Mouse (Mus musculus) Muller cell, postnatal 12 days (primary cell): Measurements from ENCODE around the gene Ciart.
A peak's percentile ranks its signal among the peaks of the same experiment; 100 is the strongest.
"Not testable (repeated sequence)": the region's sequence is repeated elsewhere in the genome, so short reads cannot be mapped to it uniquely, and the experiment has no call there.

Source experiments
- DNase-seq: peaks from one replicate; pipeline ENCODE4 v3.0.0-alpha.2; 2015; ENCODE audit errors: inconsistent ontology term

The Ciart gene

DNA sequence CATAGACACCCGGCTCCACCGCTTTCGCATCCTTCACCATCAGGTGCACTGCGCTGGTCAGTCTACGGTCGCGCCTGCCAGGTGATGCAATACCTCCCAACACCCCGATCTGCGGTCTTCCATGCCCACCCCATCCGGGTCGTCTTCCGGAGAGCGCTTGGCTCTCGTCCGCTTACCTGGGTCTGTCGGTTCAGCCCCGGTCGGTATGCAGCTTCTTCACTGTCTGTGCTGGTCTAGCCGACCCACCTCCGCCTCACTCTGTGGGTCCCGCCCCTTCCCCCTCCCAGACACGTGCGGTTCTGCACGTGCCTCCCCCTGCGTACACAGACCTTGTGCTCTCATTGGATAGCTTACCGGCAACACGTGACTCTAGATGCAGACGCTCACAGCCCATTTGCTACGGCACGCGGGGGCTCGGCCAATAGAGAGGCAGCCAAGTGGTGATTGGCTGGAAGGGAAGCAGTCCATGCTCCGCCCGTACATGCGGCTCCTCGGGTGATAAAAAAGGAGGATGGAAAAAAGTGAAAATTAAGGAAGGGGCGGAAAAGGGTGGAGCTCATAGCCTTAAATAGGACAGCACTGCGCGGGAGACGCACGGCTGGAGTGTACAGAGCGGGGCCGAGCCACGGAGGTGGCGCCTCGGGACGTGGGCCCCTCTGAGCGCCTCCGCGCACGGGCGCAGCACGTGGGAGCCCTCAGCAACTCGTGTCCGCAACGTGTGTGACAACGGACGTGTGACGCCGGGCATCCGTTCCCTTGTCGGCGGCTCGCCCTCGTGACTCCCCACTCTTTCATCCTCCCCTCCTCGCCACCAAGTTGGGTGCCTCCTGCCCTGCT lies at the start of gene Ciart:
Gene Ciart (minus strand): TSS at position 273 of the 837 bp plus-strand sequence.
- peak; percentile 99 for DNase-seq

DNA sequence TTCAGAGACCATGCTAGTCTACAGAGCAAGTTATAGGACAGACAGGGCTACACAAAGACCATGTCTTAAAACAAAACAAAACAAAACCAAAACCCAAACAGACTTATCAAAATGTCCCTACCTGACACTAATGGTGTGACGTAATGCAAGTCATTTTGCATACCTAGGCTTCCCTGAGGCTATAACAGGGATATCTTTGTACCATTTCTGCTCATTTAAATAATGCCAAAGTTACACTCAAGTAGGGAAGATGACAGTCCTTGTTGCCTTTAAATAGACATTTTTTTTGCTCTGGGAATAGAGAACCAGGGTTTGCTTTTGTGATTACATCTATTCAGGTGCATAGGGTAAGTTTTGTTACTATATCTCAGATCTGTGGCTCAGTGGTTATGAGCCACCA lies 49.4 kb upstream of the Ciart start:
- DNase-seq, result no peak

DNA sequence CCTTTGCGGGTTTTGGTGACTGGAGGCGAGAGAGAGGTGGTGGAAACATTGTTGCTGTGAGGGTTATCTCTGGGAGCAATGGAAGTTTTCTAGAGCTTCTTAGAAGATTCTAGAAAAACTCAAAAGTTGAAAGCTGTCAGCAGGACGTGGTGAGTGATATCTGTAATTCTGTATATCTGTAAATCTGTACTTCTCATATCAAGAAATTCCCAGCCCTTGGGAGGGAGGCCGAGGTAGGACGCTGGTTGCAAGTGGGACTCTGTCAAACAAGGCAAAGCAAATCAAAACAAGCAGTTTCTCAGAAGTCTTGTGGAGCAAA lies 48.4 kb upstream of the Ciart start:
- peak; percentile 14 for DNase-seq

DNA sequence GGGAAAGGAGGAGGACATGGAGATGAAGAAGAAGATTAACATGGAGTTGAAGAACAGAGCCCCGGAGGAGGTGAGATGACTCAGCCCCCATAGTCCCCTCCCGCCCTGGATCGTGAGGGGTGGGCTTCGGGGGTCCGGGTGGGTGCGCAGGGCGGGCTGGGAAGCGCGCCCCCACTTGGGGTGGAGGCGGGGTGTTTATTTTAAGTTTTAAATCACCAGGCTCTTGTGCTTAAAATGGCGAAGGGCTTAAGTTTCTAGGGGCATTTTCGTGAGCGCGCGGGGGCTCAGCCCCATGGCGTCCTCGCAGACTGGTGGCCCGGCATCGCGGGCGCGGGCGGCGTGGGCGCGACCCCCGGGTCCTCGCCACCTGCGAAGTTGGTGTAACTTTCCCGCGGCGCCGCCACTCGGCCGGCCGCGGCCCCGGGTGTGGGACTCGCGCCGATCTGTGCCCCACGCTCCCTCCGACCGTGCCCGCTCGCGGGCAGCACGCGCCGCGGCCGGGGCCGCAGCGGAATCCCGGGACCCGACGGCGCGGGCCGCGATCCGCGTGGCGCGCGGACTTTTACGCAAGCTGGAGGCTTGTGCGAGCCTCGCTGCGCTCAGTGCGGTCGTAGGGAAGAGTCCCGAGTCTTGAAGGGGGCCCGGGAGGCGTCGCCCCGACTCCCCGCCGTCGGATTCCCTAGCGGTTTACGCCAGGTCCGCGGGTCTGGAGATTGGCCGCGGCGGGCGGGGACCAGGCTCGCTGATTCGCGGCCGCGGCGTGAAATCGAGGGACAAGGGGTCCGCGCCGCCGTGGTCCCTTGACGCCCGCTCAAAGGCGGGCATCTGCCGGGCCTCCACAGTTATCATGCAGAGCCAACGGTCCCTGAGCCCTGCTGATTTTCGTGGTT lies 47.8 kb upstream of the Ciart start:
- peak; percentile 77 for DNase-seq

DNA sequence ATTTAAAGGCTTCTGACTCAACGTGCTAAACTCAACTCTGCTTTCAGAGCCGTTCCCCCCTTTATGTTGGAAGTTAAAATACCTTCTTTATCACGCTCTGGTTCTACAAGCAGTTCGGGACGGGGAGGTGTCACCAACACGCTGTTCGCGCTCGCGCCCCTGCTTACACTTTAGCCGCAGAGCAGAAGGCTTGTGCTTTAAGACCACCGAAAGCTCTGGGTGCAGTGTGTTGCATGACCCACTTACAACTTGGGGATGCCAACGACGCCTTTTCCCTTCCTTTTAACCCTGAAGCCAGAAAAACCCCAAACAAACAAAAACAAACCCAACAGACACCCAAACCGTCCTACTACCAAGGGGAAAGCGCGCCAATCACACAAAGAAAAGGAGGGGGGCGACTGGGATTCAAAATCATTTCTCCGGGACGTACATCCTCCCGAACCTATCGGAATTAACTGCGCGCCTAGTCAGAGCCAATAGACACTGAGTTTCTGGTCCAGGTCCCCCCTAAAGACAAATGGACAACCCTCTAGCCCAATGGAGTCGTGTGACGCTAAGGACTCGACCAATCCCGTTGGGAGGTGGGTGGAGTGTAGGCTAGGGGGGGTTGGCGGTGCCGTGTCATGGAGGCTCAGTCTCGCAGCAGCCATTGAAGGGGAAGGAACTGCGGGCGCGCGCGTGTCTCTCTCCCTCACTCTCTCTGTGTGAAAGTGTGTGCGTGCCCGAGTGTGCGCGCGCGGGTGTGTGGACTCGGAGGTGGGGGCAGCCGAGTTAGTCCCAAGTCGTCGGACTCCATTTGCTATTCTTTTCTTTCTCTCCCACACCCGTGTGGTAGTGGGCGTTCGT lies 46.8 kb upstream of the Ciart start, which contains the start of gene Anp32e:
Gene Anp32e (plus strand): TSS at position 589 of the 846 bp plus-strand sequence.
- DNase-seq, result peak; percentile 99

DNA sequence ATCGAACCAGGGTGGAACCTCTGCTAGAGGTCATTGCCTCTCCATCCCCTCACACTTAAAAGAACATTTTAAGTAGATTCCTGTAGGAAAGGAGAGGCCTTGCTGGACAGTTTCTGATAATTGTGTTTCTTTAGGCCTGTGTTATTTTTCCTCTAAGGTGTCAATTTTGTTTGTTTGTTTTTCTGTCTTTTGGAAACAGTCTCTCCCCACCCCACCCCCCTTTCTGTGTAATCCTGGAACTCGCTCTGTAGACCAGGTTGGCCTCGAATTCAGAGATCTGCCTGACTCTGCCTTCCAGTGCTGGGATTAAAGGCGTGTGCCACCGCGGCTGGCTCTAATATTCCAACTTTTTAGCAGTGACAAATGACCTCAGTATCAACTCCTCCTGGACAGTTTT lies 46.2 kb upstream of the Ciart start:
- DNase-seq, result no peak

DNA sequence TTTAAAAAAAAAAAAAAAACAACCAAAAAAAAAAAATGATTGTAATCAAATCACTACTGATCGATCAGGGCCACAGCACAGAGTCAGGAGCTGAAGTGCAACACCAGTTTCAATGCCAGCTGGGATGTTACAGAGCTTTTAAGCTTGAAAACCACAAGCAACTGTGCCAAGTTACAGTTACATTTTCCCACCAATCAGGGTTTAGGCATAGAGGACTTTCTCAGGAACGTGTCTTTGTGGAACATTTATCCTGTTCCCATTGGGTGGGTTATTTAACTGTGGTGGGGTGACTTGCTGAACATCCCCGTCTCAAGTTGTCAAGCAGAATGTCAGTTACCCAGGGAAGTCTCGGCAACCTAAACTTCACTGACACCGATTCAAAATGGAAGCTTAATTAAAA lies 43.0 kb upstream of the Ciart start:
- DNase-seq, result no peak

DNA sequence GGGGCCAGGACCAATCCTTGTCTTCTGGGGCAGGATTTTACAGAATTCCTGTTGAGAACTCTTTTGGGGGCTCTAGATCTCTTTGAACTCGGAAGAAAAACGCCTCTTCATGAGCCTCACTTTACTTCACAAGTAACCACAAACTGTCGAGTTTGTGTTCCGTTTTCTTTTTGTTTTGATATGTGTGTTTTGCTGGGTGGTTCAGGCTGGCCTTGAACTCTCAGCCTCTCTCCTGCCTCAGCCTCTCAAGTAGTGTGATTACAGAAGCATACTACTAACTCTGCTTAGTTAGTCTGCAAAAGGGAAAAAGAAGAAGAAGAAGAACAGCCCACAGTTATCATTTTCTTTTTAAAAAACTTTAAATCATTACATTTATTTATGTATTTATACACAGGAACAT lies 42.1 kb upstream of the Ciart start:
- no peak for DNase-seq

DNA sequence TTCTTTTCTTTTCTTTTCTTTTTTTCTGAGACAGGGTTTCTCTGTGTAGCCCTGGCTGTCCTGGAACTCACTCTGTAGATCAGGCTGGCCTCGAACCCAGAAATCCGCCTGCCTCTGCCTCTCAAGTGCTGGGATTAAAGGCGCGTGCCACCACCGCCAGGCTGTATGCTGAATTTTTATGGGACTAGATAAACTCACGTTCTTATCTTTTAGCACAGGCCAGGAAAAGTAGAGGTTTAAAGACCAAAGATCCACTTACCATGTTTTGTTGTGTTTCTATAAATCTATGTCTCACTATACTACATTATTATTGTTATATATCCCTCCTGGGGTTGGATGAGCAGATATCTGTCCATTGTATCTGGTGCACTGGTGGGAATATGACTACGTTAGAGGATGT lies 41.4 kb upstream of the Ciart start:
- not testable (repeated sequence) for DNase-seq

DNA sequence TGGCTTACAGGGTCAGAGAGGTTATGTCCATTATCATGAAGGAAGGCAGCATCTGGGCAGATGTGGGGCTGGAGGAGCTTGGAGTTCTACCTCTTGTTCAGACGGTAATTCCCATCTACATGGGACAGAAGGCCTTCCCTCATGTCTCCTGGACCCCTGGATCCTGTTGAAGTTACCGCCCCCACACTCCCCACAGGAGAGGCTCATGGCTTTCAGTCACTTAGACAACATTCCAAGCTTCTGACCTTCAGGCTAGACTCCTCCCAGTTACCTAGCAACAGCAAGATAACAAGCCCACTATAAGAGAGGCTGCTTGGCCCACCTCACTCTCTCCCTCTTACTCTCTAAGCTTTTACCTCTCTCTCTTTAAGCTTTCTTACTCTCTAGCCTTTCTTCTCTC lies 38.5 kb upstream of the Ciart start:
- not testable (repeated sequence) for DNase-seq

DNA sequence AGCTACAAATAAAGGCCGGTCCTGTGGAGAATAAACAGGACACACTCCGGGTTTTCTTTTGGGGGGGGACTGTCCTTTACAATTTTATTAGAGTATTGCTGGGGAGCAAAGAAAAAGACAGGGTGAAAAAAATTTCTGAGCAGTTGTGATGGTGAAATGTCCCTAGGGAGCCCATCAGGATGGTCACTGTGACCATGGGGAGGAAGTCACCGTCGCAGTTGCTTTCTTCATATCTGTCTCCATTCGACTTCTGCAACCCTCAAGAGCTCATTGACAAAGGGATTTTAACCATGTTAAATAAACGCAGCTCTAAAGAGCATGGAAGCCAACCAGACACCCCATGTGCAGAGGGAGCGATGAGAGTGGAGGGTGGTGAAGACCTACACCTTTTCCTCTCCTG lies 34.7 kb upstream of the Ciart start:
- DNase-seq, result no peak

DNA sequence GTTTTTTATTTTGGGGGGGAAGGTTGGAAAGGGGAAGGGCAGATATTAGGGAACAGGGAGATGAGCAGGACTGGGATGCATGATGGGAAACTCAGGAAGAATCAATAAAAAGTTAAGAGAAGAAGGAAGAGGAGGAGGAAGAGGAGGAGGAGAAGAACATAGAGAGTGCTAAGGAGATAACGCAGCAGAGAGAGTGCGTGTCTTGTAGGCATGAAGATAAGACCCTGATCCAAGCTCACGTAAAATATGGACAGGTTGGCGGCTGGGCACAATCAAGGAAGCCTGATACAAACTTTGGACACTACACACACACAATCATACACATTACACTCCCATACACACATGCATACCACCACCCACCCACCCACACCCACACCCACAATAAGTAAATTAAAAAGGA lies 32.7 kb upstream of the Ciart start:
- DNase-seq, result no peak

DNA sequence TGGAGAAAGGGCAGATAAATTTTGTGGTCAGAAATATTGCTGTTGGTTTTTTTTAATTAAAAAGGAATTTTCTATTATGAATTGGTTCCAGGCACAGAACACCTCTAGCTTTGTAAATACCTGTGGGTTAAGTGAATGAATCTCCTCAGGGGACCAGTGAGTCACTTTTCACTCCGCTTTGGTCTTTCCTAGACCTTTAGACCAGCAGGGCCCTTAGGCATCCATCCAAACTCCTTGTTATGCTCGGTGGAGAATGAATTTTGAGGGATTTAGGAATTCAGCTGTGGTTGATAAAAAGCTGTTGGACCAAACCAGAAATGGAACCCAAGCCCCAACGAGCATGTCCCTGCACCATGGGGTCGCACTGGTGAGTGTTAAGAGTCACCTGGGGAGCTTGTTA lies 25.6 kb upstream of the Ciart start:
- DNase-seq, result peak; percentile 79

DNA sequence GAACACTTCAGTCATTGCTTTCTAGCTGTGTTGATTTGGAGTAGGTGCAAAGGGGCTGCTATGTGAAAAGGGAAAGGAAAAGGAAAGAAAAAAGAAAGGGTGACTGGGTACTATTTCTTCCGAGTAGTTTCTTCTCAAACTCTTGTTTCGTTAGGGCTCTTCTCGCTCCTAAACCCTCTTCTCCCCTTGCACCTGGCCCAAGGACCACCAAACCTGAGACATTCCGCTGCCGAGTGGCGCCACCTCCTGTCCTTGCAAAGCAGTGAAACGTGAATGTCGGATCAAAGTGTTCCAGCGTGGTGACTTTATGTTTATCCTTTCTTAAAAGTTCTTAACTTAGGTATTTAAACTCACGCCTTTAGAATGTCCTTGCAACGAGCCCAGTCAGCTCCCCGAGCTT lies 24.8 kb upstream of the Ciart start:
- DNase-seq, result peak; percentile 23

DNA sequence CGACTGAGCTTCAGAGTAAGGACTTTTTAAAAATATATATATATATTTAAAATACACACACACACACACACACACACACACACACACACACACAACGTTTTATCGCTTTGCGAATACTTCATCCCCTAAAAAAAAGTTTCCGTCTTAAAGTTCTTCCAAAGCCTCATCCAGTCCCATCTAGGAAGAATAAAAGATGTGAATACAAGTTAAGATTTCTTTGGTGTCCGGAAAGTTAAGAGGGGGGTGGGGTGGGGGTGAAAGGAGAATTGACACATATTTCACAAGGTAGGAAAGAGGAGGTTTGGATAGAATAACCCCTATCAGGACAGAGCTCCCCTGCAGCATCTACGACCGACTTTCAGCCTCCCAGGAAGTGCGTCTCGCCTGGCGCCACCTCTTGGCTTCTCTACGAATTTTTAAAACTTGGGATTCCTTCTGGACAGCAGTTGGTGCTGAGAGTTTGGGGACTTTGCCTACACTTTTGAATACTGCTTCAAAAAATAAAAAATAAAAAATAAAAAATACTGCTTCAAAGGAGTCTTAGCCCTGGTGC lies 24.0 kb upstream of the Ciart start:
- DNase-seq, result peak; percentile 54

DNA sequence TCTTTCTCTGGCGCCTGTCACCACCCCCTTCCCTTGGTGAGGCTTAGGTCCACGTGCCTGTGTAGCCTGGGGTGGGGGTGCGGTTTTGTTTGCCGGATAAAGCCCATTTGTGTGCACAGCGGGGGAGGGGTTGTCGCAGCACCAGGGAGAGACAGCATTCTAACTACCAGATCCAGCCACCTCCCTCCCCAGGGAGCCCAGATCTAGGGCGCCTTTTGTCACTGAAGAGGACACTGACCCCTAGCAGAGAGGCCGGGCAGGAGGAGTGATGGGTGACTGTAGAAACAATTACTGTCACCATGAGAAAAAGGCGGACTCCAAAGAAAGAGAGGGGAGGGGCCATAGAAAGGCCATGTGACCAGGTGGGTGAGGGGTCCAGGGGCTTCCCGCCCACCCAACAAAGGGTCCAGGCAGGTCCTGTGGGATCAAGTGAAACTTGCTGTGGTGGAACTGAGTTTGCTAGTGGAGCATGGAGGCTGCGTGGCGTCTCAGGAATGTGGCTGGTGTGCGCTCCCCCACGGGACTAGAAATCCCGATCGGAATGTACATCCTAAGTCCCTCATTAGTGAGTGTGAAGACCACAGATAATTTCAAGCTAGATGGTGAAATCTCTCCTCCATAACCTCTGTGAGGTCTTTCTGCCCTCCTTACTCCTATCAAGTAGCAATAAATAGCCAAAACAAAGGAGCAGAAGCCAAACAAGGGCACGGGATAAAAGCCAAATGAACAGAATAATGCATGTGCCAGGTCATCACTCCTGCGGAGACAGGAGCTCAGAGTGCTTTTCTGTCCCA lies 23.3 kb upstream of the Ciart start:
- DNase-seq, result peak; percentile 80

DNA sequence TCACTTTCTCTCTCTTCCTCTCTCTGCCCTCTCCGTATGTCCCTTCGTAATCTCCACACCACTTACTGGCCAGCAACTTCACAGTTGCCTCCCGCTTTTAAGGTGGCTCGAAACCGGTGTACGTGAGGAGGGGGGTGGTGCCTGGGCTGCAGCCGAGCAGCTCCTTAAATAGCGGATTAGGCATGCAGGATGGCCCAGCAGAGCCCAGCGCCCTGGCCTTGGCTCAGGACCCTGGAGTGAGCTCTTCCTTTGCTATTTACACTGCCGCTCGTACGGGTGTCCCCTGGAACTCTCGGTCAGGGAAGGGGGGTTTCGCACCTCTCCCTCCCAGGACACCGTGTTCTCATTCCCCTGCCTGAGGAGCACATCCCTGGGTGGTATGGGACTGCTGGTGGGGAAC lies 22.5 kb upstream of the Ciart start, which contains the start of gene Car14:
Gene Car14 (minus strand): TSS at position 124 of the 400 bp plus-strand sequence.
- peak; percentile 44 for DNase-seq

DNA sequence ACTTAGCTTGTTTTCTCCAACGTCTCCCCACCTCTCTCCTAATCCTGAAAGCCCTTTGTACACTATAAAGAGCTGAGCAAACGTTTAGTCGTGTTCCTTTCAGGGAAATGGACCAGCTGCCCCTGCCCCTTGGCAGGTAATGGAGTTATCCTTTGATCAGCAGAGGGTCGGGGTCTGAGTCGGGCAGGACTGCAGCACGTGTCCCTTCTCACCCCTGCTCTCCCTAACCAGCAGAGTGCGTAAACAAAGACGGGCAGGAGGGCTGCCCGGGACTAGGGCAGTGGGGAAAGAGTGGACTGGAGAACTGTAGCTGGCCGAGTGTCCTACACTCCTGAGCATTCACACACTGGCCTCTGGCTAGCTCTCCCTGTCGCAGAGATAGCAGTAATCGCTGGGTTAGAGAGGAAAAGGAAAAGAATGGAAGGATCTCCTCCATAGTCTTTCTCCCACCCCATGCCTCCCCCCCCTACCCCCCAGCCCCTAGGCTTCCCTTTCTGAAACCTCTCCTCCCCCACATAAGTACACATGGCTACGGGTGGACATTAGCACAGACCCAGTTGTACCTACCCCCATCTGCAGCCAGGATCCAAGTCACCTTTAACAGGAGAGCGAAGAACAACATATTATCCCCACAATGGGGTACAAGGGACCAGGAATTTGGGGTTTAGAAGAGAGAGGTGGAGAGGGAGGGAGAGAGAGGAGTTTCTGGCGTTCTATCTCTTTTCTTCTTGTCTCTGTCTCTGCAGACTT lies 21.9 kb upstream of the Ciart start:
- no peak for DNase-seq

DNA sequence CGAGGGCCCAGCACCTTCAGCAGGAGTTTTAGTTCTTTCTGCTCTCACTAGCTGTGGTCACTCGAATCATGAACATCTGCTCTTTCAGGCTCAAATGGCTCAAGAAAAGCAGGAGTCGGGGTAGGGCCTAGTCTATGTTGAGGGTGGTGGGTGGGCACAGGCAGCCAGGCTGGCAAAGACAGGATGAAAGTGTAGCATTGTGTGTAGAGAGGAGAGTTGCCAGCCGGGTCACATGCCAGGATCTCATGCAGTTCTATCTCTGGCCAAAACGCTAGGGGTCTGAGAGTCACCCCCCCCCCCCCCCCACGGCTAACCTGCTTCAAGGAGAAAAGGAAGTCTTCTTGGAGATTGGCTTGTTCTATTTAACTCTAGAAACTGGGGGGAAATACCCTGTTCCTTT lies 20.6 kb upstream of the Ciart start:
- no peak for DNase-seq

DNA sequence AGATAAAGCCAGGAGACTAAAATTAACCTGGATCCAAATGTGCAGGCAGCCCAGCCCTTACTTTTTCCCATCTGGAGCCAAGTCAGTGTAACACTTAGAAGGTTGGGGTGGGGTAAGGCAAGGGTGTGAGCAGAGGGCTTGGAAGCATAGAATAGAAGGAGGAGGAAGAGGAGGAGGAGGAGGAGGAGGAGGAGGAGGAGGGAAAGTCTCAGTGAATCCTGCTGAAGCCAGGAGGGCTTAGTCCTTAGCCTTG lies 20.2 kb upstream of the Ciart start:
- DNase-seq, result no peak
